Mouse (Mus musculus): Measurements from ENCODE around the gene Mas1.
"Not testable (repeated sequence)": the region's sequence is repeated elsewhere in the genome, so short reads cannot be mapped to it uniquely, and the experiment has no call there.

The Mas1 gene

GRCm38 (mm10) chr17:12868043-12868442 lies at the start of gene Mas1:
Gene Mas1 (minus strand): TSS chr17:12868143.
- no peak for DNase-seq (ENCODE audit: low read depth, low spot score)

GRCm38 (mm10) chr17:12916588-12917380 lies 48.8 kb upstream of the Mas1 start:
- peak; percentile 55 for DNase-seq (ENCODE audit: low read depth, low spot score)

GRCm38 (mm10) chr17:12915881-12916583 lies 48.1 kb upstream of the Mas1 start, which contains the start of gene Mrpl18:
Gene Mrpl18 (minus strand): TSS chr17:12916345.
- DNase-seq (ENCODE audit: low read depth, low spot score), result peak; percentile 100

GRCm38 (mm10) chr17:12915488-12915880 lies 47.5 kb upstream of the Mas1 start, which contains the start of gene Tcp1:
Gene Tcp1 (plus strand): TSS chr17:12915701.
- DNase-seq (ENCODE audit: low read depth, low spot score), result peak; percentile 25

GRCm38 (mm10) chr17:12910391-12910790 lies 42.4 kb upstream of the Mas1 start:
- DNase-seq (ENCODE audit: low read depth, low spot score), result no peak

- no peak for DNase-seq (ENCODE audit: low read depth, low spot score)
Observed at GRCm38 (mm10) chr17:12909361-12910280, 41.7 kb upstream of the Mas1 start, which contains the start of gene Pnldc1. Gene Pnldc1 (minus strand): TSS chr17:12910230.

GRCm38 (mm10) chr17:12906436-12906835 lies 38.5 kb upstream of the Mas1 start:
- DNase-seq (ENCODE audit: low read depth, low spot score), result peak; percentile 48

GRCm38 (mm10) chr17:12905810-12906209 lies 37.9 kb upstream of the Mas1 start:
- no peak for DNase-seq (ENCODE audit: low read depth, low spot score)

GRCm38 (mm10) chr17:12904349-12904748 lies 36.4 kb upstream of the Mas1 start:
- DNase-seq (ENCODE audit: low read depth, low spot score), result no peak

- no peak for DNase-seq (ENCODE audit: low read depth, low spot score)
Observed at GRCm38 (mm10) chr17:12903372-12904333, 35.7 kb upstream of the Mas1 start.

- no peak for DNase-seq (ENCODE audit: low read depth, low spot score)
Observed at GRCm38 (mm10) chr17:12902291-12902690, 34.3 kb upstream of the Mas1 start.

GRCm38 (mm10) chr17:12898607-12899006 lies 30.7 kb upstream of the Mas1 start:
- DNase-seq (ENCODE audit: low read depth, low spot score), result not testable (repeated sequence)

GRCm38 (mm10) chr17:12897674-12898073 lies 29.7 kb upstream of the Mas1 start:
- no peak for DNase-seq (ENCODE audit: low read depth, low spot score)

- no peak for DNase-seq (ENCODE audit: low read depth, low spot score)
Observed at GRCm38 (mm10) chr17:12892033-12892432, 24.1 kb upstream of the Mas1 start.

GRCm38 (mm10) chr17:12891054-12891453 lies 23.1 kb upstream of the Mas1 start:
- DNase-seq (ENCODE audit: low read depth, low spot score), result no peak

GRCm38 (mm10) chr17:12887021-12887775 lies 19.3 kb upstream of the Mas1 start:
- no peak for DNase-seq (ENCODE audit: low read depth, low spot score)

- DNase-seq (ENCODE audit: low read depth, low spot score), result no peak
Observed at GRCm38 (mm10) chr17:12886620-12887019, 18.7 kb upstream of the Mas1 start.

- DNase-seq (ENCODE audit: low read depth, low spot score), result no peak
Observed at GRCm38 (mm10) chr17:12881216-12881615, 13.3 kb upstream of the Mas1 start.

- DNase-seq (ENCODE audit: low read depth, low spot score), result peak; percentile 92
Observed at GRCm38 (mm10) chr17:12880178-12880577, 12.2 kb upstream of the Mas1 start.

- no peak for DNase-seq (ENCODE audit: low read depth, low spot score)
Observed at GRCm38 (mm10) chr17:12875734-12876133, 7.8 kb upstream of the Mas1 start, which contains the start of gene Mrgprh. Gene Mrgprh (plus strand): TSS chr17:12876034.

Measured in brain, adult 2 months (tissue).